Mouse (Mus musculus) megakaryocyte-erythroid progenitor cell, adult 5-6 weeks (primary cell): ENCODE results near the gene Cdca7. TPM values are rescaled to one million over a fixed set of nuclear protein-coding genes. Genes with fewer than 3 reads are reported as not detected.

Experiments used
- ATAC-seq: replicated peaks from 2 replicates; pipeline ENCODE4 v1.8.0; 2016; ENCODE audit warnings: mild to moderate bottlenecking, inconsistent platforms; ENCODE audit not compliant: severe bottlenecking, poor library complexity, low FRiP score, low TSS enrichment
- total RNA-seq, 2 experiments: library from RNA; stranded (forward) in 1 of 2; stranded (reverse) in 1 of 2; fragments of 200-1000, 215-1000 nt in 1 of 2; fragments of >200 nt in 1 of 2; fragmentation: Nextera tagmentation in 1 of 2; gene quantifications; 2 replicates each; pipeline ENCODE4 v1.2.3; 2014 to 2017

Cdca7 gene
- total RNA-seq (2014; fragmentation: Nextera tagmentation) = 144 and 159 TPM in 2 replicates
- 179 and 188 TPM in 2 replicates for total RNA-seq (2017)

GRCm38 (mm10) chr2:72475797-72476485 lies at the start of gene Cdca7:
TSS of gene Cdca7 (plus strand) at chr2:72476159.
- peak; percentile 75 for ATAC-seq

GRCm38 (mm10) chr2:72426776-72427175 lies 49.2 kb upstream of the Cdca7 start:
- ATAC-seq = no peak

GRCm38 (mm10) chr2:72427288-72427687 lies 48.7 kb upstream of the Cdca7 start:
- no peak for ATAC-seq

- no peak for ATAC-seq
These were observed 36.9 kb upstream of the Cdca7 start for GRCm38 (mm10) chr2:72438941-72439533.

GRCm38 (mm10) chr2:72441010-72441409 lies 34.9 kb upstream of the Cdca7 start:
- no peak for ATAC-seq

- no peak for ATAC-seq
These were observed 33.1 kb upstream of the Cdca7 start for GRCm38 (mm10) chr2:72442825-72443224.

GRCm38 (mm10) chr2:72443960-72444359 lies 32.0 kb upstream of the Cdca7 start:
- no peak for ATAC-seq

GRCm38 (mm10) chr2:72446106-72446505 lies 29.9 kb upstream of the Cdca7 start:
- ATAC-seq = no peak

- no peak for ATAC-seq
These were observed 29.3 kb upstream of the Cdca7 start for GRCm38 (mm10) chr2:72446615-72447014.

- no peak for ATAC-seq
These were observed 22.4 kb upstream of the Cdca7 start for GRCm38 (mm10) chr2:72453563-72453962.

- no peak for ATAC-seq
These were observed 19.8 kb upstream of the Cdca7 start for GRCm38 (mm10) chr2:72456189-72456588.

GRCm38 (mm10) chr2:72464376-72465014 lies 11.5 kb upstream of the Cdca7 start:
- ATAC-seq = no peak

GRCm38 (mm10) chr2:72467604-72468003 lies 8.4 kb upstream of the Cdca7 start:
- no peak for ATAC-seq

GRCm38 (mm10) chr2:72471415-72472070 lies 4.4 kb upstream of the Cdca7 start:
- no peak for ATAC-seq

- no peak for ATAC-seq
These were observed 1.2 kb upstream of the Cdca7 start for GRCm38 (mm10) chr2:72474531-72475287.

- ATAC-seq = no peak
These were observed 549 bp upstream of the Cdca7 start for GRCm38 (mm10) chr2:72475423-72475796.

- no peak for ATAC-seq
These were observed 690 bp downstream of the Cdca7 start for GRCm38 (mm10) chr2:72476486-72477211.

GRCm38 (mm10) chr2:72477221-72477620 lies 1.3 kb downstream of the Cdca7 start:
- ATAC-seq = no peak

- ATAC-seq = no peak
These were observed 2.2 kb downstream of the Cdca7 start for GRCm38 (mm10) chr2:72478176-72478575.
